Mouse (Mus musculus): Measurements from ENCODE around the gene Atp6v1c2.

The Atp6v1c2 gene

DNA sequence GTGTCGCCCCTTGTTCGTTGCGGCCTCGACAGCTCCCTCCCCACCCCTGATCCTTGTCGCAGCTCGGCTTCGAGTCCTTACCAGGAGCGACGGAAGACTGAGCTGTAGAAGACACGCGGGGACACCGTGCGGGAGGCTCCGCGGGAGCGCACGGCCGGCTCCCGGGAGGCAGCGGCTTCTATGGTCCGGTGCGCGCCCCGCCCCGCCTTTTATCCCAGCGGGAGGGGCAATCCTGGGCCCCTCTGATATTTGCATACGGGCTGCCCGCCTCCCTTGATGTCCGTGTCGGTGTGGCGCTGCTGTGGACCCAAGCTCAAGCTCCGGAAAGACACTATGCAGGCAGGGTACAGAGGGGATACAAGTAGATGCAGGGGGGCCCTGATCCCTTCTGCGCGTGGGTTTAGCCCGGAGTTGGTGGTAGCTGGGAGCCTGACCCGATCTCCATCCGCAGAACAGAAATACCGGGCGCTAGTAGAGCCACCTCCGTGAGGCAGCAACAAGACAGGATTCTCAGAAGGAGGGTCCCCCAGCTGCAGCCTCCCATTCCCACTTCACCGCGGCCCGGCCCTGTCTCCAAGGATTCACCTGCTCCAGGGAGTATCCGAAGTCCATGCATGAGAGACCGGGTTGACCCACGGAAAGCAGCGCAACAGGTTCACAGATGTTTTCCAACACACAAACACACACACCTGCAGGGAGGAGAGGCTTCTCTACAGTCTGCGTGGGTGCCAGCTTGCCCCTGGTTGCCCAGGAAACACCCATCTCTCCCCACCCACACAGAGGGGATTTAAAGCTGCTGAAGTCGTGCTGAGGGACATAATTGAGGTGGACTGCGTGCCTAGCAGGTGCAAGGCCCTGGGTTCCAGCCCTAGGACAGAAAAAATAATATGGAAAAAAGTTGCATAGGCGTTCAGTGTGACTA is 4.3 kb downstream of the Atp6v1c2 start:
- DNase-seq, result no peak

DNA sequence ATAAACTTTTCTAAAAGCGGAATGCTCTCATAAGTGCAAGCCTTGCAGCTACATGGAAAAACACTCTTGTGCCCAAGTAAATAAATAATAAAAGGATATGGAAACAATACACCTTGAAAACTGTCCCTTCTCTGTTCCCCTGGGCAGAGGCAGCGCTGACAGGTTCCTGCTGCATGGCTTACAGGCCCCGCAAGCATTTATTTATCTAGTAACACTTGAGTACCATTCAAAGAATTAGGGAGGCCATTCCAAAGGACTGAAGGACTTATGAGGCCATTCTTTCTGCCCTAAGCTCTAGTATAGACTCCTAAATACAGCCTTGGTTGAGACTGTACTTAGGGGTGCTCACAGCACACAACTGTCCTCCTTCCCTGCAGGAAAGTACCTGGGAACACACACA is 10.7 kb downstream of the Atp6v1c2 start:
- no peak for DNase-seq

DNA sequence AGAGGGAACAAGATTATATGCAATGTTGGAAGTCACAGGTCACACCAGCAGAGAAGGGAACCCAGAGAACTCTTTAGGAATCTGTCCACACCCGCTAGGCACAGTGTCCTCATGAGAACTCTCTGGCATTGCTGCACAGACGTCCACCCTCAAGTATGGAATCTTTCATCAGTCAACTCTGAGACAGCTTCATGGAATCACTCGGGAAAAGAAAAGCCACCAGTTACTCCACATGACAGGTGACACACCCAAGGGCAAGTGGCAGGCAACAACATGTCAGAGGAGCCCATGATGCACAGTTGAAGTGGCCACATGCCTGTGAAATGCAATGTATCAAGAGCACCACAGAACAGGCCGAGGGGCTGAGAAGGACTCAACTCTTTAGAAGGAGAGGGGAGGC is 11.2 kb downstream of the Atp6v1c2 start:
- no peak for DNase-seq

DNA sequence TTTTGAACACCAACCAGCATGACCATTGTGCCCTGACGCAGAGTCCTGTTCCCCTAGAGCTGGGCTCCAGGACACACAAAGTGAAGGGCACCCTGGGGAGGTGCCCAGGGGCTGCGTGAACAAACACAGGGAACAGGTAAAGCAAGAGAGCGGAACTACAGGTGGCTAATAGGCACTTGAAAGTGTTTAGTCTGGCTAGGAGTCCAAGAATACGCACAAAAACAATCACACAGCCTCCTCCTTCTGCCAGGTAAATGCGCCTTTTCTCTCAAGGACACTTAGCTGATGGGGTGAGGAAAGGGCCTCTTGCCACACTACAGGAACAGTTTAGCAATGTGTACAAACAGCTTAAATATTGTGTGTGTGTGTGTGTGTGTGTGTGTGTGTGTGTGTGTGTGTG is 13.1 kb downstream of the Atp6v1c2 start:
- DNase-seq, result no peak

DNA sequence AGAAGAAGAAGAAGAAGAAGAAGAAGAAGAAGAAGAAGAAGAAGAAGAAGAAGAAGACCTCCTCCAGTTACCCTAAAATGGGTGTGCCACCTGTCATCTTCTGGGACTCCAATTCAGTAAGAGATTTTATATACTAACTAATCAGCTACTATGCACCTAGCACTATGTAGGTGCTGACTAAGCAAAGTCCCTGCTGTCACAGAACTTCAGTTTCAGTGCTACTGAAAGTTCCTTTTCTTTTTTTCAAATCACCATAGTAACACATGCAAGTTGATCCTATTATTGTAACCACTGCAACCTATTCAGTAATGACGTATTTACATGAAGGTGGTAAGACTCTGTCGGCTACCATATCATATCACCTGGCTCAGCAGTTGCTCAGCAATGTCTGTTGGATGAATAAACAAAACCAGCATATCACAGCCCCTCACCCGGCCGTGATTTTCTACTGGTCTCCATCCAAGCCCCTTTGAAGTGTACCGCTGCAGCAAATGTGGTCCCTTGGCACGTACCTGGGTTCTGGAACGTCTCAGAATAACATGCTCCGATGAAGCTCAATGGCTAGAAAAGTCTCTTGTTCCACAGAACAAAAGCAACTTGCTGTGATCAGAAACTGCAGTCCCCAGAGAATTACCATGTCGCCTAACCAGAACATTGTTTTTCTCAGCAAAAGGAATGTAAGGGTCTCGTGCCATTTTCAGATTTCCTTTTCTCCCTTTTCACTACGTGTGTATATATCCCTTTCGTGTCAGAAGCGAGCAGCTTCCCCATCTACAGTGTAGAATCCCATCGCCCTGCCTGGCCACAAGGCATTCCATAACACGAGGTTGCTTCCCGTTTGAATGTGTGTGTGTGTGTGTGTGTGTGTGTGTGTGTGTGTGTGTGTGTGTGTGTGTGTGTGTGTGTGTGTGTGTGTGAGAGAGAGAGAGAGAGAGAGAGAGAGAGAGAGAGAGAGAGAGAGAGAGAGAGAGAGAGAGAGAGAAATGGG is 18.0 kb downstream of the Atp6v1c2 start:
- DNase-seq, result no peak

DNA sequence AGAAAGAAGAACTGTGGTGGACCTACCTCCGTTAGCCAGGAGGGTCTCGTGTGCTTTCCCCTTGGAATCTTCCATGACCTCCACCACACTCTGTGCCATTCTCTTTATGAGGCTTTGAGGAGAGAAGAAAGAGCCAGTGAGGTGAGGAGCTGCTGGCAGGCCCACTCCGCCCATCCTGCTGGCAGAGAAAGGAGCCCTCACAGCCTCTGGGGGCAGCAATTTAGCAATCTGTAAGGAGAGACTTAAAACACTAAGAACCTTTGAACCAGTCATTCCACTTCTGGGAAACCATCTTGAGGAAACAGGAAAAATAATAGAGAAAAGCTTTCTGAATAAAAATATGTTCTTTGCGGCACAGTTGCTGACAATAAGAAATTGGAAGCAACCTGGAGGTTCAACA is 20.9 kb downstream of the Atp6v1c2 start:
- no peak for DNase-seq

DNA sequence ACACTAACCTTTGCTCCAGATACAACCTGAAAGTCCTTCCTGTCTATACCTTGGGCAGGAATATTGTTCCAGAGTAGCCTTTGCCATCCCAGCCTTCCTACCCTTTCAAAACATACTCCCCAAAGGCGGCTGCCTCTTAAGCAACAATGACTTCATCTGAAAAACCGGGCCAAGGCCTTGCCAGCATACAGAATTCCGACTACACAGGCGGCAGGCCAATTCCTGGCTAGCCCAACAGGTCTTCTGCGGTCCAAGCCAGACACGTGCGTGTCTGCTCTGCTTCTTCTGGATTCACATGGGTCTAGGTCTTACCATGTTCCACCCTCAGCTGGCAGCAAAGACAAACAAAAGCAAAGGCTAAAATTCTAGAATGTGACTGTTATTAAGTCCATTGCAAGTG is 23.7 kb downstream of the Atp6v1c2 start:
- no peak for DNase-seq

DNA sequence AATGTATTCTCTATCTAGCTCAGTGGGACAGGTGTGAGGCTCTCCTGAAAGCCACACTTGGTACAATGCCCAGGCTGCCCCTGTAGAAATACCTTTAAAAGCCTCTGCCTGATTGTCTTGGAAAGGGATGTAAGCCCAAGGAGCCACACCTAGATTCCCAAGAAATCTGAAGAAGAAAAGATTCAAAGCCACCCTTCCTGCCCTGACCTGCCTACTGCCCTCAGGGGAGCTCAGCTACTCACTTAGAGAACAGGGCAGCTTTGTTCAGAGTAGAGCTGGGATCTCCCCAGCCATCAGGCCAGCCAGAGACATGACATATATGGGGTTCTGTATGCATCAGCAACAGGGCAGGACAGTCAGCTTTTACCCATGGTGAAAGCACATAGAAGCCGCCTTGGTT is 29.3 kb downstream of the Atp6v1c2 start:
- no peak for DNase-seq

DNA sequence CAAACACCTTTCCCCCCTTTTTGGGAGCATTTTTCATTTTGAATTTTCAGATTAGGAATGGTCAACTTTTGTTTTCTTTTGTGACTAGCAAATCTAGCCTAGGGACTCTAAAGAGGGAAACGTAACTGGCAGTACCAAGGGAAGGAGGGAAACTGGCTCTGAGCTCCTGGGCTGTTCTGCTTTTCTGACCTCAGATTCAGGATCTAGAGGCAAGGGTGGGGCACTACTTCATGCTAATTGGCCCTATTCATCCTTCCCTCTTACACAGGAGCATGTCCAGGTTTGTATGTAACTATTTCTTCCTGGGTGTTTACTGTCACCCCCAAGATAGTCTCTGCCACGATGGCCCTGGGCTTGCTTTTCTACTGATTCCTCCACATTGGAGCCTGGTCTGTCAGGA is 32.3 kb downstream of the Atp6v1c2 start:
- no peak for DNase-seq

DNA sequence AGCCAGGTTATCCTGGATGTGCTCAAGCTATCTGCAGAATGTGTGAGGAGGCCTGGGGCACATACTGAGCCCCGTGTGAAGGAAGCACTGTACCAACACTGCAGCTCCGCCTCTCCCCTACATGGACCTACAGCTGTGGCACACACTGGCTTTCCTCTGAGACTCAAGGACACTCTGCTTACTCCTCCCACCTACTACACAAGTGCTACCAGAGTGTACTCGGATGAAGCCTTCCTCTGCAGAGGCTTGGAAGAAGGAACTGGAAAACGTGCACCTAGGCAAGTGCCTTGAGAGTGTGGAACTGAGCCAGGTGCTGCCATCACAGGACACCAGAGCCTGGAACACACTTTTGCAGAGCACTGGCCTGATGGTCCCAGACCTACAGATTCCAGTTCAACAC is 38.6 kb downstream of the Atp6v1c2 start:
- no peak for DNase-seq

DNA sequence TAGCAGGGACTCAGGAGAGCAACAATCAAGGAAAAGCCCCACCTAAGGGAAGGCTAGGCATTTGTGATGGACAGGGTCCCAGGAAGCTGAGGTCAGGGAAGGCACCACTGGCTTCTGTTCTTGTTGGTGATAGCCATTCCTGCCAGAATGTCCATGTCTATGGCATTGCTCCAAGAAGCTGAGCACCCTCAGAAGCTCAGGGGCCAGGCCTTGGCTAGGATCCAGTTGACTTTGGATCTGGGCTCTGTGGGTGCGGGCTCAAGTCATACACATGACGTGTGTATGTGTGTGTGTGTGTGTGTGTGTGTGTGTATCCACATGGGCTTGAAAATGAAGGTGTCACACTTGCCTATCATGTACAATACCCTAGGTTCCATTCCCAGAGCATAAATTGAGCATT is 39.2 kb downstream of the Atp6v1c2 start:
- DNase-seq, result no peak

DNA sequence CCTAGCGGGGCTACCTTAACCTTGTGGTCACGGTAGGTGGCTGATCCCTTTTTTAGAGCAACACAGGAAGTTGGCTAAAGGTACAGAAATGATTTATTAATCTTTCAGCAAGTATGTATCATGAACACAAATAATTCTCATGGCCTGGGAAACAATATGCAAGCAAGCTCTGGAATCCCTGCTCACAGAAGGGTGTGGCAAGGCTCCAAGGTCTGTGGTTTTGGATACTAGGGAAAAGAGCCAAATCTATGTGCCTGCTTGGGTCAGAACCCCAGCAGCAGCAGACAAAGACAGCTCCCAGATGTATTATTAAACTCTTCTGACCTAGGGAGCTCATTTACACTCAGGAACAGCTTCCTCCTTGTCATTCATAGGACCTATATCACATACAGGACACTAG is 40.1 kb downstream of the Atp6v1c2 start:
- no peak for DNase-seq

DNA sequence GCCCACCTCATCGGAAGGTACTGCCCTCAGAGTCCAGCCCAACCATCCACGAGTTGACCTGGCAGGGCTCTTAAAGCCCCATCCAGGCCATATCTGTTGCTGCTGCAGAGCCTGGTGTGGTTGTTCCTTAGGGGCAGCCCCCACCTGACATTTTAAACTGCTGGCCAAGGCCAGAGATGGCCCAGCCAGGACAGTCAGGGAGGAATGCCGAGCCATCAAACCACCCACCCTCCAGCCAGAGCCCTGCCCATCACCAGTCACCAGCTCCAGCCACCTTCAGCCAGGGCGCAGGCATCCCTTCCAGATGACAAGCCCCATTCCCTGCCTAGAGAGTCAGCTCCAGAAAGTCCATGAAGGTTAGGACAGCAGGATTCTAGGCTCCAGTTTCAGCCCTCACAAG is 40.7 kb downstream of the Atp6v1c2 start:
- no peak for DNase-seq

DNA sequence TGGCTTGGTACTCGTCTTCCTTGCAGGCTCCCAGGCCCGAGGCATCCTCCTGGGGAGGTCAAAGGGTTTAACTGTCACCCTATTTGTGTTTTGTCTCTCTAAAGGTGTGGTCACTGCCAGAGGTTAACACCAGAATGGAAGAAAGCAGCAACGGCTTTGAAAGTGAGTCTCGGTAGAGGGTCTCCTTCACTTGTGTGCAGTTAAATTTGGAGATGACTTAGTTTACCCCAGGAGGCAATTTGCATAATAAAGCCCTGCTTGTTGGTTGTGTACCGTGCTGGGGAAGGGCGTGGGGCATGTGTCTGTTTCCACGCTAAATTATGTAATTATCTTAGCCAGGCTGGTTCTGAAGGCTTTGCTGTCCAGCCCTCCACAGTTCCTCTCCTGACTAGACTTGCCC is 55.3 kb downstream of the Atp6v1c2 start:
- no peak for DNase-seq

DNA sequence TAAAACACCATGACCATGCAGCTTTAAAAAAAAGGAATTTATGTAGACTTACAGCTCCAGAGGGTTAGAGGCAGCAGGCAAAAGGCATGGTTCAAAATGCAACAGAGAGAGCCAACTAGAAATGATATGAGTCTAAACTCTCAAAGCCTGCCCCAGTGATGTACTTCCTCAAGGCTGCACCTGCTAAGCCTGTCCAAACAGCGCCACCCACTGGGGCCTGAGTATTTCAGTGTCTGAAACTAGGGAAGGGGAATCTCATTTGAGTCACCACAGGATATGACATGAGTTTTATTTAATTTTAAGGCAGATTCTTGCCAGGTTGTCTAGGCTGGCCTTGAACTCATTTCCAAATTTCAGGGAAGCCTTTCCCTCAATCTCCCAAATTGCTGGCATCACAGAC is 57.9 kb downstream of the Atp6v1c2 start:
- no peak for DNase-seq

DNA sequence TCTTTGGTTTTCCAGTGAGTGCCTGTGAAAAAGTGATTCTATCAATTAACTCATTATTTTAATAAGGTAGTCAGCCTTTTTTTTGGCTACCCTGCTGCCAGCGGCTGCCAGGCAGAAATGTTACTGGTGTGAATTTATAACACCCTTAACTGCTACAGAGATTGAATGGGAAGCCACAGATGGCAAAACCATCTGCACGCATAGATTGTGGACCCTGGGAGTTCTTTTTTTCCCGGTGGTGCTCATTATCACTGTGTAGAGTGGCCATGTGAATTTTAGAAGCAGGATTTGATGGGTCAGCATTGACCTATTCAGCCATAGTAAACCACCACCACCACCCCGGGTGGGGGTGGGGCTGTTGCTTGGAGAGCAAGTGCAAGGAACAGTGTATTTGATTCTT is 61.8 kb downstream of the Atp6v1c2 start:
- peak; percentile 88 for DNase-seq

DNA sequence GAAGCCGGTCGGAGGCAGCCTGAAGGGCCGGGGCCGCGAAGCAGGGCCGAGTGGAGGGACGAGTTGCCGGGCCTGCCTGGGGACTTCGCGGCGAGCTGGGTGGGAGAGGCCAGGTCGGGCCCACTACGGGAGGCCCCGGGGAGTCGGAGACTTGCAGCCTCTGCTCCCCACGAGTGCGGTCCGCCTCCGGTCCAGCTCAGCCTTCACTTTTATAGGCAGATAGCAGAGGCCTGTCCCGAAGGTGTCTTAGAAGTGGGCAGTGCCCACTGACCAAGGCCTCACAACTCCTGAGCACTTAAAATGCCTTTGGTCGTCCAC is 62.5 kb downstream of the Atp6v1c2 start:
- no peak for DNase-seq

DNA sequence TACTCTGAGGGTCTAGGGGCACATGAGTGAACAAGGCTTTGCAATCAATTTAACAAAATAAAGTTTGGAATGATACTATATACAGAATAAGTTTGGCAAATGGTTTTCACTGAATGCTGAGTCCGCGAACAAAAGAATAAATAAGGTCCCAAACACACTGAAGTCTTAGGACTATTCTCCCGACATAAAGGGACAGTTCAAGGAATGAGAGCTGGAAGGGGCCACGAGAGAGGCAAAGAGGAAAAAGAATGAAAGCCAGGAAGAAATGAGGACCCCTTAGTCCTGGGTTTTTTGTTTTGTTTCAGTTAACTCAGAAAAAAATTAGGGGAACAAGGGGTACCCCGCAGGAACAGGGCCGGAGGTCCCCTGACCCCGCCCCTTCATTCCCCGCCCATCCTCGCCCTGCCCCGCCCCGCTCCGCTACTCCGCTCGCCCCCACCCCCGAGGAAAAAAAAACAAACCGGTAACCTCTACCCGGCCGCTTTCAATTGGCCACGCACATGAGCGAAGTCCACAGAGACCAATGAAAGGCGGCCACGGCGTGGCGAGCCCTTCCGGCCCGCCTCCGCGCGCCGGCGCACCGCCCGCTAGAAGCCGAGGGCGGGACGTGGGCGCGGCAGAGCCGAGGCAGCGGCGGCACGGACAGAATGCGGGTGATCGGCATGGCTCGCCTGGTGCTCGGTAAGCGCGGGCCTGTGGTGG is 63.0 kb downstream of the Atp6v1c2 start, which contains the start of gene Pdia6:
Gene Pdia6, plus strand, starts transcription at position 575 of the 702 bp plus-strand sequence.
- DNase-seq, result peak; percentile 92

DNA sequence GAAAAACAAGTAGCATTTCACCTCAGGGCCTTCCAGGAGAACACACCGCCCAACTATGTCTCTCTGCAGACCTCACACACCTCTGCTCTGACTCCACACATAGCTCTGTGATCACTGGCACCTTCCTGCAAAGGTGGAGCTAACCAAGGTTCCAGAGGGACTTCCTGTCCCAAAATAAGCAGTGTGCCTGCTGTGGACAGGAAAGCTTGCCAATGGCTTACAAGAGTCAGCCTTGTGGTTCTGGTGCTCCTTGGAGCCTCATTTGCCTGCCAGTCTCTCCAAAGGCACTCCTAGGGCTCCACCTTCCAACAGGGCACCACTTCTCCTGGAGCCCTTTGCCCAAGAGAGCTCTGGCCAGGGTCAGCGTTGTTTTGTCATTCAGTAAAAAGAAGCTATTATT is 64.3 kb downstream of the Atp6v1c2 start:
- no peak for DNase-seq

DNA sequence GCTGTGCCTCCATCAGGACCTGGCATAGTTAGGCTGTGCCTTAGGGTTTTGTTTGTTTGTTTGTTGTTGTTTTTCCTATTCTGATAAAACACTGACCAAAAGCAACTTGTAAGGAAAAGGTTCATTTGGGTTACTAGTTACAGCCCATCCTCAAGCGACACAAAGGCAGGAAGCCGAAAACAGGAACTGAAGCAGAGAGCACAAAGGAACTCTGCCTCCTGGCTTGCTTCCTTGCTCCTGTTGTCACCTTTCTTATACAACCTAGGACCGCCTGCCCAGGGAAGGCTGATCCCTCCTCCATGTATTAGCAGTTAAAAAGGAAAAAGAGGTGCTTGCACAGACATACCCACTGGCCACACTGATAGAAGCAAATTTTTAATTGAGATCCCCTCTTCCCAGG is 65.3 kb downstream of the Atp6v1c2 start:
- DNase-seq, result no peak

DNA sequence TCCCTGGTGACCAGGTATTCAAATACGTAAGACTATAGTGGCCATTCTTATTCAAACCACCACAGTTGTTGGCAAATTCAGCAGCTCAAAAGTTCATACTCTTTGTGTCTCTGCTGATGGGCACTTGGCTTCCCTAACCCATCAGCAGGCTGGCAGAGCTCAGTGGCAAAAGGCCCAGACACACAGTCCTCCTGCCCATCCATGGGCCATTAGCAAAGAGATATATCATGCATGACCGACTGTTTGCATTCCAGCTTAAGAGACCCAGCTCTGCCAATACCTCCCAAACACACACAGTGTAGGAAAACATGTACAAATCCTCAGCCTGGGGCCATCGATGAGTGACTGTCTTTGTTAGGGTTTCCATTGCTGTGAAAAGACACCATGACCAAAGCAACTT is 68.2 kb downstream of the Atp6v1c2 start:
- DNase-seq, result no peak

DNA sequence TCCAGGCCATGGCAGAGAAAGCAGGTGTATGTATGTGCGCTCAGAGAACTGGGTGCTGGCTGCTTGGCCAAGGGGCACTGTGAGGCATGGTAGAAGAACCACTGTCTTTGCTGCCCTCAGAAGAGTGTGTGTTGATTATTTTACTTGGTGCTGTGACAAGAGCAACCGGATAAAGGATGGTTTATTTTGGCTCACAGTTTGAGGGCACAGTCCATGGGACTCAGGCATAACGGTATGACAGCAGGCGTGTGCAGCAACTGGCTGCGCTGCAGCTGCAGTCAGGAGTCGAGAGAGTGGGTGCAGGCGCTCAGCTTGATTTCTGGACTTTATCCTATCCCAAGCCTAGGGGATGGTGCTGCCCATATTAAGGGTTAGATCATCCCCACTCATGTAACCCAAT is 70.7 kb downstream of the Atp6v1c2 start:
- DNase-seq, result no peak

DNA sequence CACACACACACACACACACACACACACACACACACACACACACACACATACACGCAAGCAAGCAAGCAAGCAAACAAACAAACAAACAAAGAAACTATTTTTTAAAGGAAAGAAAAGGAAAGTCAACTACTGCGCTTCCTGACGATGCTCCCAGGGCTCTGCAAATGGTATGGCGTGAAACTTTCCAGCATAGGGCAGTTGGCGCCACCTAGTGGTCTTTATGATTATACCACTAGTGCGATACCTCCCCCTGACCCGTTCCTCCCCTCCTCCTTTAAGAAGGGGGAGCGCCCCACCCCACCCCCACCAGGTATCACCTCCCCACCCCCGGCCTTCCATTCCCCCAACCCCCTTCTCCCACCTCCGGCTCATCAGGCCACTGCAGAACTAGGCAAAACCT is 72.3 kb downstream of the Atp6v1c2 start:
- no peak for DNase-seq

Measured in layer of hippocampus, adult 9-11 months (tissue).